Mouse (Mus musculus) stomach, embryonic 14.5 days (tissue): ENCODE results near the gene Lhfpl2. TPM values are rescaled to one million over a fixed set of nuclear protein-coding genes. Genes with fewer than 3 reads are reported as not detected.

ENCODE experiments used
- ATAC-seq: fragments of 200-750 bp; cut with Nextera tagmentation; 2 replicates; pipeline ENCODE4 v1.8.0; 2017; ENCODE audit warnings: low read depth, moderate TSS enrichment; ENCODE audit not compliant: insufficient number of reproducible peaks, insufficient read depth, low FRiP score
- H3K27ac ChIP-seq: fragments of 300-500 bp; sonication (generic); 2 replicates; pipeline ENCODE4 v1.5.1; 2014; ENCODE audit warnings: mild to moderate bottlenecking, low read length, moderate library complexity, mixed read lengths
- H3K27me3 ChIP-seq: fragments of 300-500 bp; sonication (generic); 2 replicates; pipeline ENCODE4 v1.6.1; 2014; ENCODE audit warnings: low read length, control low read depth, mixed read lengths; ENCODE audit not compliant: control insufficient read depth, insufficient read depth
- H3K36me3 ChIP-seq: fragments of 300-500 bp; sonication (generic); 2 replicates; pipeline ENCODE4 v1.6.1; 2014; ENCODE audit warnings: mild to moderate bottlenecking, control low read depth, low read length, moderate library complexity, mixed read lengths; ENCODE audit not compliant: control insufficient read depth, insufficient read depth
- H3K4me1 ChIP-seq: fragments of 300-500 bp; sonication (generic); 2 replicates; pipeline ENCODE4 v1.6.1; 2014; ENCODE audit warnings: low read length, control low read depth, mixed read lengths; ENCODE audit not compliant: control insufficient read depth, insufficient read depth
- H3K4me2 ChIP-seq: fragments of 300-500 bp; sonication (generic); replicated peaks from 2 replicates; pipeline ENCODE4 v1.6.1; 2014; ENCODE audit warnings: low read depth, low read length, control low read depth
- H3K4me3 ChIP-seq: fragments of 300-500 bp; sonication (generic); 2 replicates; pipeline ENCODE4 v1.5.1; 2014; ENCODE audit warnings: low read depth, low read length, control low read depth
- H3K9ac ChIP-seq: fragments of 300-500 bp; sonication (generic); replicated peaks from 2 replicates; pipeline ENCODE4 v1.6.1; 2014; ENCODE audit warnings: low read depth, mild to moderate bottlenecking, control low read depth, low read length, moderate library complexity, mixed read lengths
- H3K9me3 ChIP-seq: fragments of 300-500 bp; sonication (generic); 2 replicates; pipeline ENCODE4 v1.6.1; 2016; ENCODE audit warnings: low read depth, low read length, control low read depth; ENCODE audit not compliant: control insufficient read depth
- WGBS: fragments of 180-500 bp; shearing (Covaris S2); extraction: QIAGEN DNeasy Blood & Tissue Kit; methylation state at CpG from one replicate; pipeline ENCODE4 v1.1.7; 2014; 5-methylcytosine and 5-hydroxymethylcytosine counted together
- polyA plus RNA-seq: library from polyadenylated mRNA; unstranded; fragments of >200 nt; fragmentation: Nextera tagmentation; extraction: Ambion mirVana; gene quantifications from 2 replicates; pipeline ENCODE4 v1.2.1, GENCODE M21; 2014

Gene Lhfpl2
- polyA plus RNA-seq, 1 experiment from 2014 or later, result 20.8 TPM

- Histone ChIP-seq H3K36me3 (no peaks in the 10 kb centered on the region), H3K27ac (no peak overlapping the region), H3K9me3 (no peaks in the 10 kb centered on the region), H3K4me3 (peak overlapping the region; percentile 45), H3K27me3 (no peaks in the 10 kb centered on the region), H3K4me2 (peak overlapping the region; percentile 98), H3K4me1 (no peaks in the 10 kb centered on the region), H3K9ac (no peak overlapping the region)
- no peak for ATAC-seq
- WGBS, result 22% methylated on average over 16 of the region's 16 CpGs
These were observed 117.1 kb downstream of the Lhfpl2 start for GRCm38 (mm10) chr13:94174577-94175279.

GRCm38 (mm10) chr13:94175379-94176050 is 117.9 kb downstream of the Lhfpl2 start:
- no peak overlapping the region for H3K9ac ChIP-seq
- ATAC-seq, result no peak
- H3K4me1 ChIP-seq, result no peaks in the 10 kb centered on the region
- no peak overlapping the region for H3K27ac ChIP-seq
- H3K27me3 ChIP-seq, result no peaks in the 10 kb centered on the region
- H3K36me3 ChIP-seq, result no peaks in the 10 kb centered on the region
- 75% methylated on average over 6 of the region's 6 CpGs for WGBS
- H3K4me2 ChIP-seq, result no peak overlapping the region
- no peak overlapping the region for H3K4me3 ChIP-seq
- H3K9me3 ChIP-seq, result no peaks in the 10 kb centered on the region

DNA sequence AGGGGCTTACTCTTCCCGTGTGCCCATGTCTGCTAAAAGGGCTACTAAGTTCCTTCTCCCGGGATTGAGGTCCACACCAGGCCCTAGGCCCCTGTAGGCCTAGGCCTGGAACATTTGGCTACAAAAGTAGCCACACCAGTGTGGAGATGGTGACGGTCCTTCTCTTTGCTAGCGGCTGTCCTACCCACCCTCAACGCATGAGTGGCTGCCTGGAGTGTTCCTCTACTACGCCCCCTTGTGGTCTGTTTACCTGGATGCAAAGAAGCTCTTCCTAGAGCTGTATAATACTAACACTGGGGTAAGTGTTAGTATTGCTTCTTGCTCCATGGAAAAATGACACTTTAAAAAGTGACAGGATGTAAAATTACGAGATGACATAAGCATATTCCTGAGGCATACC is 119.6 kb downstream of the Lhfpl2 start:
- Histone ChIP-seq H3K27me3 (no peaks in the 10 kb centered on the region), H3K4me1 (no peaks in the 10 kb centered on the region), H3K4me2 (no peak overlapping the region), H3K4me3 (no peak overlapping the region), H3K9ac (no peak overlapping the region), H3K9me3 (no peaks in the 10 kb centered on the region), H3K36me3 (no peaks in the 10 kb centered on the region), H3K27ac (no peak overlapping the region)
- no peak for ATAC-seq
- WGBS, result 63% methylated on average over 7 of the region's 7 CpGs

GRCm38 (mm10) chr13:94178401-94179040 is 120.9 kb downstream of the Lhfpl2 start:
- H3K4me1 ChIP-seq, result no peaks in the 10 kb centered on the region
- H3K9ac ChIP-seq, result no peak overlapping the region
- 68% methylated on average over 11 of the region's 11 CpGs for WGBS
- H3K36me3 ChIP-seq, result no peaks in the 10 kb centered on the region
- no peak overlapping the region for H3K4me2 ChIP-seq
- no peak overlapping the region for H3K4me3 ChIP-seq
- no peaks in the 10 kb centered on the region for H3K9me3 ChIP-seq
- H3K27ac ChIP-seq, result no peak overlapping the region
- no peak for ATAC-seq
- no peaks in the 10 kb centered on the region for H3K27me3 ChIP-seq

- Histone ChIP-seq H3K4me1 (no peaks in the 10 kb centered on the region), H3K9me3 (no peaks in the 10 kb centered on the region), H3K27ac (no peak overlapping the region), H3K9ac (no peak overlapping the region), H3K27me3 (no peaks in the 10 kb centered on the region), H3K36me3 (no peaks in the 10 kb centered on the region), H3K4me2 (no peak overlapping the region), H3K4me3 (no peak overlapping the region)
- ATAC-seq, result no peak
- 77% methylated on average over 5 of the region's 5 CpGs for WGBS
These were observed 123.2 kb downstream of the Lhfpl2 start for GRCm38 (mm10) chr13:94180477-94181420.

DNA sequence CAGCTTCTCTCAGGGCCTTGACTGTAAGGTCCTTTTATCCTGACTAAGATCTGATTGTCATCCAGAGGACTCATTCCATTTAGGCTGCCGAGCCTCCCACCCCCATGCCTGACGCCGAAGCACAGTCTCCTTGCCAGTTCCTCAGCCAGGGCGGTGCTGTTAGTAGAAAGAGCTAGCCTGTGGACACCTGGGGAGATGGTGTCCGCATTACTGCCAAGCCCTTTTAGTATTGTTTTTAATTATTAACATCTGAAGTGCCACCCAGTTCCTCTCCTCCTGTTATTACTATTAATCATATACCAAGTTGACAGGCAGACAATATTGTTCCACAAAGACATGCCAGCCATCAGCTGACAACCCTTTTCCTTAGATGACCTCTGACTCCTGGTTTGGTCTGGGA is 124.4 kb downstream of the Lhfpl2 start:
- H3K36me3 ChIP-seq, result no peaks in the 10 kb centered on the region
- no peak overlapping the region for H3K4me2 ChIP-seq
- H3K9me3 ChIP-seq, result no peaks in the 10 kb centered on the region
- H3K4me3 ChIP-seq, result no peak overlapping the region
- H3K27ac ChIP-seq, result no peak overlapping the region
- no peaks in the 10 kb centered on the region for H3K27me3 ChIP-seq
- no peak overlapping the region for H3K9ac ChIP-seq
- 77% methylated on average over 5 of the region's 5 CpGs for WGBS
- H3K4me1 ChIP-seq, result no peaks in the 10 kb centered on the region
- ATAC-seq, result no peak

- no peak overlapping the region for H3K27ac ChIP-seq
- no peak overlapping the region for H3K4me3 ChIP-seq
- H3K36me3 ChIP-seq, result no peaks in the 10 kb centered on the region
- 68% methylated on average over 8 of the region's 8 CpGs for WGBS
- ATAC-seq, result no peak
- no peaks in the 10 kb centered on the region for H3K4me1 ChIP-seq
- no peak overlapping the region for H3K9ac ChIP-seq
- H3K27me3 ChIP-seq, result no peaks in the 10 kb centered on the region
- H3K4me2 ChIP-seq, result no peak overlapping the region
- no peaks in the 10 kb centered on the region for H3K9me3 ChIP-seq
These were observed 125.9 kb downstream of the Lhfpl2 start for GRCm38 (mm10) chr13:94183372-94184021.
